Mouse (Mus musculus): ENCODE results near the gene Il4i1. TPM values are rescaled to one million over a fixed set of nuclear protein-coding genes. Genes with fewer than 3 reads are reported as not detected.

The Il4i1 gene
- polyA plus RNA-seq, 1 experiment from 2014 or later = 0.78 TPM

GRCm38 (mm10) chr7:44820525-44820924 is 4.3 kb downstream of the Il4i1 start:
- no peak overlapping the region for H3K4me3 ChIP-seq (replicated peaks)
- no peaks in the 10 kb centered on the region for H3K9me3 ChIP-seq
- H3K4me2 ChIP-seq (replicated peaks) = no peak overlapping the region
- peaks cover 38% of the 10 kb centered on the region for H3K4me1 ChIP-seq (replicated peaks)
- peaks cover under 1% of the 10 kb centered on the region; the same call in 1 of the 2 replicates for H3K36me3 ChIP-seq
- no peak overlapping the region for H3K9ac ChIP-seq
- H3K27me3 ChIP-seq (replicated peaks) = no peaks in the 10 kb centered on the region
- WGBS = 75% methylated on average over 3 of the region's 3 CpGs
- no peak for ATAC-seq
- H3K27ac ChIP-seq = no peak overlapping the region

GRCm38 (mm10) chr7:44821666-44822448 is 5.7 kb downstream of the Il4i1 start:
- ATAC-seq = no peak
- WGBS = 84% methylated on average over 7 of the region's 7 CpGs

GRCm38 (mm10) chr7:44823409-44823808 is 7.2 kb downstream of the Il4i1 start:
- H3K27ac ChIP-seq = no peak overlapping the region
- ATAC-seq = no peak

More at GRCm38 (mm10) chr7:44821666-44822448, 5.7 kb downstream of the Il4i1 start:
- Histone ChIP-seq H3K4me1 (replicated peaks) (peaks cover 38% of the 10 kb centered on the region), H3K36me3 (peaks cover 4% of the 10 kb centered on the region; the same call in 1 of the 2 replicates), H3K9me3 (no peaks in the 10 kb centered on the region), H3K4me2 (replicated peaks) (no peak overlapping the region), H3K4me3 (replicated peaks) (no peak overlapping the region), H3K9ac (no peak overlapping the region), H3K27ac (no peak overlapping the region), H3K27me3 (replicated peaks) (no peaks in the 10 kb centered on the region)

DNA sequence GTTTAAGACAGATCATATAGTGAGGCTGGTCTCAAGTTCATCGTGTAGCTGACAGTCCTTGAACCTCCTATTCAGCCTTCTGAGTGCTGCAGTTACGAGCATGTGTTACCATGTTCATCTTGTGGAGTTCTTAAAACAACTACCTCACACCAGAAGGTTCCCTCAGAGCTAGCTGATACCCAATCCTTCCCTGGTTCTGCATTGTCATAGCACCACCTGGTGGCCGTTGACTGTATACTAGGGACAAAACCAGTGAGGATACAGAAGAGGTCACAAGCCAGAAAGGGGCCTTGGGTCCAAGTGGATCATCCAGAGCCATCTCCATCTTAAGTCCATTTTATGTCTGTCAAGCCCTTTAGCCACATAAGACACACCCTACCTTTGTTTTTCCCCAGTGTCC is 8.7 kb downstream of the Il4i1 start:
- Histone ChIP-seq H3K4me3 (replicated peaks) (no peak overlapping the region), H3K27me3 (replicated peaks) (no peaks in the 10 kb centered on the region), H3K9ac (no peak overlapping the region), H3K4me2 (replicated peaks) (no peak overlapping the region), H3K4me1 (replicated peaks) (peaks cover 14% of the 10 kb centered on the region; the same call in 1 of the 2 replicates), H3K27ac (no peak overlapping the region), H3K9me3 (no peaks in the 10 kb centered on the region), H3K36me3 (peaks cover 16% of the 10 kb centered on the region)
- ATAC-seq = peak; percentile 62
- 21% methylated on average over 3 of the region's 3 CpGs for WGBS

More at GRCm38 (mm10) chr7:44823409-44823808, 7.2 kb downstream of the Il4i1 start:
- Histone ChIP-seq H3K36me3 (peaks cover 4% of the 10 kb centered on the region; the same call in 1 of the 2 replicates), H3K9ac (no peak overlapping the region), H3K4me1 (replicated peaks) (peaks cover 27% of the 10 kb centered on the region), H3K27me3 (replicated peaks) (no peaks in the 10 kb centered on the region), H3K4me3 (replicated peaks) (no peak overlapping the region), H3K9me3 (no peaks in the 10 kb centered on the region), H3K4me2 (replicated peaks) (no peak overlapping the region)
- 38% methylated on average over 7 of the region's 7 CpGs for WGBS

DNA sequence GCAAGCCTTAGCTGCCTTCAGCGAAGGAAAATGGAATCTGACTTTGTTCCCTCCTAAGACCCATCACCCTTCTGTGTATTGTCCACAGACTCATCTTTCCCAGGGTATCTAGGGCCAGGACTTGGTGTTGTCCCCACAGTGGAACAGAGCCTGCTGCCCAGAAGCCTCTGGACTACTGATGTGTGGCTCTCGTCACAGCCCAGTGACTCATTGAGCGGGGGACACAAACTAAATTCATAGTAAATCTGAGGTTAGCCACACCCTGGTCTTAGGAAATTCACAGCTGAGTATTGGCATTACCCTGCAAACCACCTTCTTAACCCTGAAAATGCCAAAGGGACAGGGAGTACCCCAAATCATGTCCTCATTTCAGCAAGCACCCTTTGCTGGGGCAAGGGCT is 10.6 kb downstream of the Il4i1 start:
- peaks cover 4% of the 10 kb centered on the region; the same call in 1 of the 2 replicates for H3K4me1 ChIP-seq (replicated peaks)
- 85% methylated on average over 3 of the region's 3 CpGs for WGBS
- no peaks in the 10 kb centered on the region for H3K27me3 ChIP-seq (replicated peaks)
- ATAC-seq = no peak
- no peak overlapping the region for H3K9ac ChIP-seq
- H3K4me3 ChIP-seq (replicated peaks) = no peak overlapping the region
- H3K9me3 ChIP-seq = no peaks in the 10 kb centered on the region
- no peak overlapping the region for H3K4me2 ChIP-seq (replicated peaks)
- peaks cover 32% of the 10 kb centered on the region for H3K36me3 ChIP-seq
- no peak overlapping the region for H3K27ac ChIP-seq

- 90% methylated on average over 5 of the region's 5 CpGs for WGBS
- Histone ChIP-seq H3K27ac (no peak overlapping the region), H3K4me2 (replicated peaks) (no peak overlapping the region), H3K36me3 (peaks cover 32% of the 10 kb centered on the region), H3K27me3 (replicated peaks) (no peaks in the 10 kb centered on the region), H3K4me3 (replicated peaks) (no peak overlapping the region), H3K4me1 (replicated peaks) (no peaks in the 10 kb centered on the region), H3K9ac (no peak overlapping the region), H3K9me3 (no peaks in the 10 kb centered on the region)
- no peak for ATAC-seq
Observed at GRCm38 (mm10) chr7:44828706-44829105, 12.5 kb downstream of the Il4i1 start.

- Histone ChIP-seq H3K27me3 (replicated peaks) (no peaks in the 10 kb centered on the region), H3K9me3 (no peaks in the 10 kb centered on the region), H3K36me3 (peaks cover 28% of the 10 kb centered on the region), H3K4me3 (replicated peaks) (no peak overlapping the region), H3K27ac (no peak overlapping the region), H3K4me2 (replicated peaks) (no peak overlapping the region), H3K9ac (no peak overlapping the region), H3K4me1 (replicated peaks) (no peaks in the 10 kb centered on the region)
- 61% methylated on average over 4 of the region's 4 CpGs for WGBS
- no peak for ATAC-seq
Observed at GRCm38 (mm10) chr7:44832763-44833162, 16.6 kb downstream of the Il4i1 start.

GRCm38 (mm10) chr7:44835373-44836015 is 19.3 kb downstream of the Il4i1 start:
- H3K9ac ChIP-seq = no peak overlapping the region
- H3K4me1 ChIP-seq (replicated peaks) = peaks cover 13% of the 10 kb centered on the region
- H3K36me3 ChIP-seq = peaks cover 11% of the 10 kb centered on the region
- H3K27ac ChIP-seq = no peak overlapping the region
- 83% methylated on average over 1 of the region's 1 CpGs for whole genome bisulfite sequencing
- peaks cover 18% of the 10 kb centered on the region; the same call in 1 of the 2 replicates for H3K27me3 ChIP-seq (replicated peaks)
- no peak overlapping the region for H3K4me3 ChIP-seq (replicated peaks)
- no peak for ATAC-seq
- H3K9me3 ChIP-seq = no peaks in the 10 kb centered on the region
- no peak overlapping the region for H3K4me2 ChIP-seq (replicated peaks)

DNA sequence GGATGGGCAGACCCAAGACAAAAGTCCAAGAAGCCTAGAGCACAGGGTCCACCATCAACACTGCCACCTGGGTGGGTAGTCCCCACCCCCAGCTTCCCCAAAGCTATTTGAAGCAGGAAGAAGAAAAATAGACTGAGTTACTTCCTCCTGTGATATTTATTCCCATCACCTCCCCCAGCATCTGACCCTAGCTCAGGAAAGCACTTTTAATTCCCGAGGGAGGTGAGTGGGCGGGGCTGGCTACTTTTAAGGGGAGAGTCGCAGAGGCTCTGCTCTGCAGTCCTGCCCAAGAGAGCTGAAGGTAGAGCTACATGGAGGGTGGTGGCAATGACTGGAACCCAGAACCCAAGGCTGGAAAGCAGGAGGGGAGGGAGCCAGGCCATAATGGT is 19.8 kb downstream of the Il4i1 start:
- Histone ChIP-seq H3K27ac (no peak overlapping the region), H3K36me3 (peaks cover 11% of the 10 kb centered on the region), H3K4me2 (replicated peaks) (no peak overlapping the region), H3K4me1 (replicated peaks) (peaks cover 14% of the 10 kb centered on the region), H3K4me3 (replicated peaks) (no peak overlapping the region), H3K9ac (no peak overlapping the region), H3K27me3 (replicated peaks) (peaks cover 19% of the 10 kb centered on the region; the same call in 1 of the 2 replicates), H3K9me3 (no peaks in the 10 kb centered on the region)
- no peak for ATAC-seq
- 39% methylated on average over 3 of the region's 3 CpGs for WGBS

DNA sequence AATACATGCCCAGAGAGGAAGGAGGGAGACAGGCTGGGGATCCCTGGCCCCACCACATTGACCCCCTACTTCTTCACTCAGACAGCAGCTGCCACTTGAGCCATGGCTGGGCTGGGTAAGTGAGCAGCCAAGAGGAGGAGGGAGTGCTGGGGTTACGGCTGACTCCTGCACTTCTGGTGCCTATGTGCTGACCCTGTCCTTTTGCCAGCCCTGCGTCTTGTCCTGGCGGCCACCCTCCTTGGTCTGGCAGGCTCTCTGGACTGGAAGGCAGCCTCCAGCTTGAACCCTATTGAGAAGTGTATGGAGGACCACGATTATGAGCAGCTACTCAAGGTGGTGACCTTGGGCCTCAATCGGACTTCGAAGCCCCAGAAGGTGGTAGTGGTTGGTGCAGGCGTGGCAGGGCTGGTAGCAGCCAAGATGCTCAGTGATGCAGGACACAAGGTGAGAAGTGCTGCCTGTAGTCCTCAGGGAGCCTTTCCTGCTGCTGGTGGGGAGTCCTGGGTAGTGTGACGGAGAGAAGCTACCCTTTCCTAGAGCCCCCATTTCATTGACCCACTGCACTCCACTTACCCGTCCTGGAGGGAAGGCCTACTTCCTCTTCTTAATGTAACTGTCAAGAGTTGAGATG is 20.4 kb downstream of the Il4i1 start:
- 86% methylated on average over 9 of the region's 9 CpGs for WGBS
- Histone ChIP-seq H3K27ac (no peak overlapping the region), H3K36me3 (peaks cover 6% of the 10 kb centered on the region), H3K27me3 (replicated peaks) (peaks cover 19% of the 10 kb centered on the region; the same call in 1 of the 2 replicates), H3K9ac (no peak overlapping the region), H3K9me3 (no peaks in the 10 kb centered on the region), H3K4me3 (replicated peaks) (no peak overlapping the region), H3K4me1 (replicated peaks) (peaks cover 14% of the 10 kb centered on the region), H3K4me2 (replicated peaks) (no peak overlapping the region)
- no peak for ATAC-seq

GRCm38 (mm10) chr7:44838073-44838472 is 21.9 kb downstream of the Il4i1 start:
- Histone ChIP-seq H3K9me3 (no peaks in the 10 kb centered on the region), H3K27ac (no peak overlapping the region), H3K4me3 (replicated peaks) (no peak overlapping the region), H3K36me3 (peaks cover 18% of the 10 kb centered on the region), H3K9ac (no peak overlapping the region), H3K4me2 (replicated peaks) (no peak overlapping the region), H3K4me1 (replicated peaks) (peaks cover 14% of the 10 kb centered on the region), H3K27me3 (replicated peaks) (peaks cover 19% of the 10 kb centered on the region; the same call in 1 of the 2 replicates)
- WGBS = 83% methylated on average over 6 of the region's 6 CpGs
- ATAC-seq = no peak

DNA sequence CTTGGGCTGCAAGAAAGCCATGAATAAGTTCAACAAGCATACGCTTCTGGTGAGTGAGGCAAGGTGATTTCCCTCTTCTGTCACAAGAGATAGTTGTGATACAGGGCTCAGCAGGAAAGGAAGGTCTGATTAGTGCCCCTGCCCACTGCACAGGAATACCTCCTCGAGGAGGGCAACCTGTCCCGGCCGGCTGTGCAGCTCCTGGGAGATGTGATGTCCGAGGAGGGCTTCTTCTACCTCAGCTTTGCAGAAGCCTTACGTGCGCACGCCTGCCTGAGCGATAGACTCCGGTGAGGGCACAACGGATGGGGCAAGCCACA is 22.9 kb downstream of the Il4i1 start:
- H3K9me3 ChIP-seq = no peaks in the 10 kb centered on the region
- peaks cover 19% of the 10 kb centered on the region; the same call in 1 of the 2 replicates for H3K27me3 ChIP-seq (replicated peaks)
- no peak overlapping the region for H3K27ac ChIP-seq
- peak overlapping the region; percentile 45 for H3K9ac ChIP-seq
- 25% methylated on average over 11 of the region's 11 CpGs for WGBS
- peaks cover 26% of the 10 kb centered on the region for H3K36me3 ChIP-seq
- peak overlapping the region; percentile 82 for H3K4me2 ChIP-seq (replicated peaks)
- peak overlapping the region; percentile 32 for H3K4me3 ChIP-seq (replicated peaks)
- peaks cover 14% of the 10 kb centered on the region for H3K4me1 ChIP-seq (replicated peaks)
- ATAC-seq = no peak

All from intestine, embryonic 15.5 days (tissue).